Mouse (Mus musculus) ES-Bruce4 (cell line): ENCODE results near the gene Gatad2a. TPM values are rescaled to one million over a fixed set of nuclear protein-coding genes. Genes with fewer than 3 reads are reported as not detected.

Experiments used
- H3K27ac ChIP-seq: 2 replicates; pipeline ENCODE4 v1.5.1; 2012; ENCODE audit warnings: low read length, inconsistent platforms; ENCODE audit not compliant: insufficient read depth
- H3K27me3 ChIP-seq: 2 replicates; pipeline ENCODE4 v1.6.1; 2012; ENCODE audit warnings: mild to moderate bottlenecking, low read length, inconsistent platforms; ENCODE audit not compliant: control insufficient read depth, poor library complexity, insufficient read depth, severe bottlenecking
- H3K36me3 ChIP-seq: 2 replicates; pipeline ENCODE4 v1.6.1; 2012; ENCODE audit warnings: inconsistent platforms, mild to moderate bottlenecking, low read length, moderate library complexity; ENCODE audit not compliant: control insufficient read depth, poor library complexity, insufficient read depth, severe bottlenecking
- H3K4me1 ChIP-seq: one replicate; pipeline ENCODE4 v1.8.1; 2011; ENCODE audit warnings: low read length; ENCODE audit not compliant: control insufficient read depth, insufficient read depth
- H3K4me3 ChIP-seq: 2 replicates; pipeline ENCODE4 v1.5.1; 2011; ENCODE audit warnings: low read depth, mild to moderate bottlenecking, low read length
- H3K9ac ChIP-seq: 2 replicates; pipeline ENCODE4 v1.6.1; 2012; ENCODE audit warnings: low read depth, mild to moderate bottlenecking, inconsistent platforms; ENCODE audit not compliant: poor library complexity, severe bottlenecking
- H3K9me3 ChIP-seq: replicated peaks from 2 replicates; pipeline ENCODE4 v1.6.1; 2012; ENCODE audit warnings: mild to moderate bottlenecking, low read length, inconsistent platforms; ENCODE audit not compliant: control insufficient read depth, poor library complexity, insufficient read depth, severe bottlenecking
- CTCF ChIP-seq: IDR thresholded peaks from one replicate; pipeline ENCODE4 v1.8.1; 2011; ENCODE audit warnings: low read depth, low read length
- EP300 ChIP-seq: IDR thresholded peaks from 2 replicates; pipeline ENCODE4 v1.6.1; 2011; ENCODE audit warnings: low read depth, low read length; ENCODE audit not compliant: insufficient read depth
- POLR2A ChIP-seq: IDR thresholded peaks from one replicate; pipeline ENCODE4 v1.8.1; 2011; ENCODE audit warnings: low read length; ENCODE audit not compliant: insufficient read depth
- polyA plus RNA-seq: library from polyadenylated mRNA; stranded (reverse); fragments of >200 nt; gene quantifications from 2 replicates; pipeline ENCODE4 v1.2.4, GENCODE M21; 2011; ENCODE audit warnings: low read depth; ENCODE audit not compliant: missing spikeins, insufficient read depth, insufficient read length

The Gatad2a gene
- polyA plus RNA-seq, 1 experiment: 155 TPM

- Histone ChIP-seq H3K4me1 (no peaks in the 10 kb centered on the region), H3K27me3 (no peaks in the 10 kb centered on the region), H3K4me3 (no peak overlapping the region), H3K9me3 (no peaks in the 10 kb centered on the region), H3K9ac (peak overlapping the region; percentile 55), H3K36me3 (peaks cover 7% of the 10 kb centered on the region), H3K27ac (no peak overlapping the region)
- TF ChIP-seq POLR2A (no peak), EP300 (no peak), CTCF (no peak)
Observed at GRCm38 (mm10) chr8:69904096-69904495, 92.1 kb downstream of the Gatad2a start.

- Histone ChIP-seq H3K4me3 (peak overlapping the region; percentile 62), H3K9me3 (no peaks in the 10 kb centered on the region), H3K4me1 (no peaks in the 10 kb centered on the region), H3K9ac (peak overlapping the region; percentile 79), H3K36me3 (no peaks in the 10 kb centered on the region), H3K27me3 (no peaks in the 10 kb centered on the region), H3K27ac (peak overlapping the region; percentile 81)
- no peak for TF ChIP-seq CTCF
- TF ChIP-seq EP300: peak; percentile 16; the same call in 1 of the 2 replicates
- TF ChIP-seq POLR2A: peak; percentile 35
Observed at GRCm38 (mm10) chr8:69903063-69903542, 93.1 kb downstream of the Gatad2a start.

DNA sequence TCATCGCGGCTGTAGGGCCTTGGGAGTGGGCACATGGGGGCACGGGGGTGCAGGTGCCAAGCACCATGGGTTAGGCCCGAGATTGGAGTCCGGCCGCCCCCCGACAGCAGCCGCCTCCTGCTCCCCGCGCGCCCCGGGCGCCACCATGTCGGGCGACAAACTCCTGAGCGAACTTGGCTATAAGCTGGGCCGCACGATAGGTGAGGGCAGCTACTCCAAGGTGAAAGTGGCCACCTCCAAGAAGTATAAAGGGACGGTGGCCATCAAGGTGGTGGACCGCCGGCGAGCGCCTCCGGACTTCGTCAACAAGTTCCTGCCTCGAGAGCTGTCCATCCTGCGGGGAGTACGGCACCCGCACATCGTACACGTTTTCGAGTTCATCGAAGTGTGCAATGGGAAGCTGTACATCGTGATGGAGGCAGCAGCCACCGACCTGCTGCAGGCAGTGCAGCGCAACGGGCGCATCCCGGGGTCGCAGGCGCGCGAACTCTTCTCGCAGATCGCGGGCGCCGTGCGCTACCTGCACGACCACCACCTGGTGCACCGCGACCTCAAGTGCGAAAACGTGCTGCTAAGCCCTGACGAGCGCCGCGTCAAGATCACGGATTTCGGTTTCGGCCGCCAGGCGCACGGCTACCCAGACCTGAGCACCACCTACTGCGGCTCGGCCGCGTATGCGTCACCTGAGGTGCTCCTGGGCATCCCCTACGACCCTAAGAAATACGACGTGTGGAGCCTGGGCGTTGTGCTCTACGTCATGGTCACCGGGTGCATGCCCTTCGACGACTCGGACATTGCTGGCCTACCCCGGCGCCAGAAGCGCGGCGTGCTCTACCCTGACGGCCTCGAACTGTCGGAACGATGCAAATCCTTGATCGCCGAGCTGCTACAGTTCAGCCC, 93.8 kb downstream of the Gatad2a start, which contains the start of the genes Tssk6, Ndufa13 and Yjefn3:
Tssk6 (plus strand) TSS at position 22 of the 900 bp plus-strand sequence.
Ndufa13 (minus strand) TSS at position 396 of the 900 bp plus-strand sequence.
Yjefn3 (minus strand) TSS at position 550 of the 900 bp plus-strand sequence.
- Histone ChIP-seq H3K9me3 (no peaks in the 10 kb centered on the region), H3K4me3 (peak within 1 kb of the TSS; percentile 78), H3K27me3 (no peaks in the 10 kb centered on the region), H3K27ac (peak within 1 kb of the TSS; percentile 81), H3K36me3 (no peaks in the 10 kb centered on the region), H3K4me1 (no peaks in the 10 kb centered on the region), H3K9ac (peak within 1 kb of the TSS; percentile 79)
- TF ChIP-seq EP300 (no peak), POLR2A (no peak), CTCF (no peak)

- peak; percentile 48 for TF ChIP-seq POLR2A
- no peak for TF ChIP-seq CTCF
- TF ChIP-seq EP300: peak; percentile 78; the same call in 1 of the 2 replicates
- H3K4me1 ChIP-seq: no peaks in the 10 kb centered on the region
- no peaks in the 10 kb centered on the region for H3K9me3 ChIP-seq
- no peaks in the 10 kb centered on the region for H3K27me3 ChIP-seq
- H3K9ac ChIP-seq: peak overlapping the region; percentile 79
- H3K36me3 ChIP-seq: 0 out of 2 replicates have a peak, but pooled peaks cover 2% of the 10 kb centered on the region
- peak overlapping the region; percentile 78 for H3K4me3 ChIP-seq
- H3K27ac ChIP-seq: peak overlapping the region; percentile 81
Observed at GRCm38 (mm10) chr8:69901484-69902162, 94.6 kb downstream of the Gatad2a start.

GRCm38 (mm10) chr8:69900895-69901451, 95.2 kb downstream of the Gatad2a start:
- Histone ChIP-seq H3K4me3 (peak overlapping the region; percentile 78), H3K27me3 (no peaks in the 10 kb centered on the region), H3K36me3 (0 out of 2 replicates have a peak, but pooled peaks cover 7% of the 10 kb centered on the region), H3K9ac (peak overlapping the region; percentile 79), H3K4me1 (no peaks in the 10 kb centered on the region), H3K9me3 (no peaks in the 10 kb centered on the region), H3K27ac (peak overlapping the region; percentile 62)
- TF ChIP-seq EP300: no peak
- TF ChIP-seq POLR2A: no peak
- no peak for TF ChIP-seq CTCF
